ENCODE assay signal across 10 mouse cellular contexts in the genomic region with DNA sequence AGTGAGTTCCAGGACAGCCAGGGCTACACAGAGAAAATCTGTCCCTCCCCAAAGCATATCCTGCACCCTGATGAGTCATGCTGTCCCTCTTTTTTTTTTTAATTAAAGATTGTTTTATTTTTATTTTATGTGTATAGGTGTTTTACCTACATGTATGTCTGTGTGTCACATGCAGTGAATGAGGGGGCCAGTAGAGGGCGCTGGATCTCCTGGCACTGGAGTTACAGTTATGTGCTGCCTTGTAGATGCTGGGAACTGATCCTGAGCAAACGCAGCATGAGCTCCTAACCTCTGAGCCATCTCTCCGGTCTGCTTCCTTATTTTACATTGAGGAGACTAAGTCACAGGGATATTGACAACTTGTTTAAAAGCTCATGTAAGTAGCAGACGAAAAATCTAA. TPM values are rescaled to one million over a fixed set of nuclear protein-coding genes. Genes with fewer than 3 reads are reported as not detected.
DNase-seq lines count a peak whose midpoint lies in the region; ATAC-seq and TF ChIP-seq lines count a peak whose summit lies in the region.
"Had no signal": no experiment of that assay in that cellular context is flagged by ENCODE, and none has a peak within 500 bp of the region (broad histone marks: within the 10 kb centered on the region; RNA-seq: fewer than 3 reads in every experiment).

No protein-coding gene starts in this region.

- H3K4me2 ChIP-seq in kidney, postnatal 0 days (ENCODE audit: low read length) = no peak overlapping the region
- H3K4me2 ChIP-seq in forebrain, embryonic 14.5 days (ENCODE audit: low read length) = no peak overlapping the region

- H3K4me1 ChIP-seq in kidney, postnatal 0 days (replicated peaks; ENCODE audit: insufficient read depth, low read length) = peaks cover 22% of the 10 kb centered on the region
- H3K4me1 ChIP-seq in cortical plate, adult 2 months (ENCODE audit: control insufficient read depth, insufficient read depth, low read length) = no peaks in the 10 kb centered on the region
- H3K4me1 ChIP-seq in forebrain, embryonic 14.5 days (ENCODE audit: control insufficient read depth, insufficient read depth, low read length) = peaks cover 4% of the 10 kb centered on the region

- no peak overlapping the region for H3K27ac ChIP-seq in kidney, postnatal 0 days
- H3K27ac ChIP-seq in cortical plate, adult 2 months (ENCODE audit: insufficient read depth, low read length) = no peak overlapping the region
- H3K27ac ChIP-seq in forebrain, embryonic 14.5 days (ENCODE audit: low read depth, low read length) = no peak overlapping the region
- H3K27ac ChIP-seq: macrophage had no signal

- no peak for TF ChIP-seq POLR2A in cortical plate, adult 2 months (IDR thresholded peaks at IDR 0.05; ENCODE audit: extremely low read depth, insufficient read depth, low read length)

- H3K36me3 ChIP-seq in kidney, postnatal 0 days (ENCODE audit: insufficient read depth, low read length) = no peaks in the 10 kb centered on the region
- H3K36me3 ChIP-seq in forebrain, embryonic 14.5 days (ENCODE audit: control insufficient read depth, insufficient read depth, low read length) = no peaks in the 10 kb centered on the region

- ATAC-seq in CD4-positive, CD25-positive, alpha-beta regulatory T cell, adult 4 months = no peak
- ATAC-seq in kidney, postnatal 0 days (replicated peaks; ENCODE audit: low FRiP score, low read depth) = no peak
- ATAC-seq in megakaryocyte progenitor cell, adult 5-6 weeks (replicated peaks; ENCODE audit: poor library complexity) = no peak
- ATAC-seq in forebrain, embryonic 14.5 days = no peak

- H3K27me3 ChIP-seq in kidney, postnatal 0 days (ENCODE audit: insufficient read depth, low read length) = no peaks in the 10 kb centered on the region
- H3K27me3 ChIP-seq in forebrain, embryonic 14.5 days (replicated peaks; ENCODE audit: control insufficient read depth, insufficient read depth, low read length) = 0 out of 2 replicates have a peak, but pooled peaks cover 7% of the 10 kb centered on the region

- 72% methylated on average over 4 of the region's 4 CpGs for WGBS in kidney, postnatal 0 days
- 65% methylated on average over 4 of the region's 4 CpGs for WGBS in forebrain, embryonic 14.5 days

- no peak overlapping the region for H3K4me3 ChIP-seq in kidney, postnatal 0 days (replicated peaks; ENCODE audit: low read depth, low read length)
- H3K4me3 ChIP-seq in cortical plate, adult 2 months (ENCODE audit: insufficient read depth, low read length) = no peak overlapping the region
- H3K4me3 ChIP-seq in forebrain, embryonic 14.5 days (ENCODE audit: low read depth, low read length) = no peak overlapping the region

- peak; percentile 77 for DNase-seq in CD4-positive, CD25-positive, alpha-beta regulatory T cell, adult 2 months (ENCODE audit: low read depth, low spot score)
- no peak for DNase-seq in kidney, postnatal 0 days (ENCODE audit: low spot score)
- no peak for DNase-seq in kidney, adult 11 months
- peak; percentile 71 to 86 for DNase-seq in spleen, postnatal 4 days (ENCODE audit: low spot score in 2 of 2)
- no peak for DNase-seq in forebrain, embryonic 14.5 days (ENCODE audit: low spot score)

- no peaks in the 10 kb centered on the region for H3K9me3 ChIP-seq in kidney, postnatal 0 days (replicated peaks; ENCODE audit: low read length)
- H3K9me3 ChIP-seq in forebrain, embryonic 14.5 days (replicated peaks; ENCODE audit: control insufficient read depth, low read length) = no peaks in the 10 kb centered on the region

- H3K9ac ChIP-seq in kidney, postnatal 0 days (ENCODE audit: low read depth, low read length) = no peak overlapping the region
- no peak overlapping the region for H3K9ac ChIP-seq in forebrain, embryonic 14.5 days (ENCODE audit: low read length)

- TF ChIP-seq CTCF in kidney, postnatal 0 days (IDR thresholded peaks at IDR 0.05; ENCODE audit: low read depth) = peak; percentile 58
- TF ChIP-seq CTCF in cortical plate, adult 2 months (IDR thresholded peaks at IDR 0.05; ENCODE audit: extremely low read depth, insufficient read depth, low read length) = 0 out of 2 replicates have a peak, but pooled peaks have one; percentile 6

RNA-seq across cellular contexts. Expression of a gene that starts 1.9 kb away (rescaled TPM):
- 1 to 10 TPM in 1 of 2 experiments, not detected in 1; 1.1 TPM for polyA plus RNA-seq in CD4-positive, CD25-positive, alpha-beta regulatory T cell, adult 4 months (2017; shearing (Covaris generic))
- polyA plus RNA-seq in kidney, postnatal 0 days (2015; fragmentation: Nextera tagmentation; extraction: Ambion mirVana) = 7.7 and 7.8 TPM in 2 replicates
- 1.5 and 1.7 TPM in 2 replicates for polyA plus RNA-seq in cortical plate, adult 2 months (2012; rRNA removed)
- total RNA-seq in megakaryocyte progenitor cell, adult 5-6 weeks (2015) = 1.1 and 2.3 TPM in 2 replicates
- total RNA-seq in megakaryocyte progenitor cell, adult 5-6 weeks (2017) = 0.88 and 1.9 TPM in 2 replicates
- polyA plus RNA-seq in forebrain, embryonic 14.5 days (2014; fragmentation: Nextera tagmentation; extraction: Ambion mirVana) = 1.1 and 1.2 TPM in 2 replicates

RNA-seq across cellular contexts. Expression of a gene that starts 5.2 kb away (rescaled TPM):
- not detected for polyA plus RNA-seq in CD4-positive, CD25-positive, alpha-beta regulatory T cell, adult 4 months (2017; shearing (Covaris generic))
- polyA plus RNA-seq in kidney, postnatal 0 days (2015; fragmentation: Nextera tagmentation; extraction: Ambion mirVana) = not detected in 2 replicates
- polyA plus RNA-seq in cortical plate, adult 2 months (2012; rRNA removed) = not detected in 2 replicates
- total RNA-seq in megakaryocyte progenitor cell, adult 5-6 weeks (2015) = not detected in 2 replicates
- not detected in 2 replicates for total RNA-seq in megakaryocyte progenitor cell, adult 5-6 weeks (2017)
- not detected in 2 replicates for polyA plus RNA-seq in forebrain, embryonic 14.5 days (2014; fragmentation: Nextera tagmentation; extraction: Ambion mirVana)
- total RNA-seq: hematopoietic stem cell, adult 5-6 weeks had no signal
- polyA plus RNA-seq: macrophage had no signal

RNA-seq across cellular contexts. Expression of a gene that starts 12.3 kb away (rescaled TPM):
- polyA plus RNA-seq in CD4-positive, CD25-positive, alpha-beta regulatory T cell, adult 4 months (2017; shearing (Covaris generic)) = 100 to 1,000 TPM; 256 to 383 TPM
- polyA plus RNA-seq in kidney, postnatal 0 days (2015; fragmentation: Nextera tagmentation; extraction: Ambion mirVana) = 0.33 and 0.48 TPM in 2 replicates
- 0.13 and 0.26 TPM in 2 replicates for polyA plus RNA-seq in cortical plate, adult 2 months (2012; rRNA removed)
- 23.6 and 24.7 TPM in 2 replicates for total RNA-seq in megakaryocyte progenitor cell, adult 5-6 weeks (2015)
- 59.2 and 67.5 TPM in 2 replicates for total RNA-seq in megakaryocyte progenitor cell, adult 5-6 weeks (2017)
- polyA plus RNA-seq in forebrain, embryonic 14.5 days (2014; fragmentation: Nextera tagmentation; extraction: Ambion mirVana) = 0.10 and 0.17 TPM in 2 replicates

RNA-seq across cellular contexts. Expression of a gene that starts 17.7 kb away (rescaled TPM):
- 1 to 10 TPM; 1.6 to 2.0 TPM for polyA plus RNA-seq in CD4-positive, CD25-positive, alpha-beta regulatory T cell, adult 4 months (2017; shearing (Covaris generic))
- polyA plus RNA-seq in kidney, postnatal 0 days (2015; fragmentation: Nextera tagmentation; extraction: Ambion mirVana) = 12.5 and 13.0 TPM in 2 replicates
- 0.19 and 0.38 TPM in 2 replicates for polyA plus RNA-seq in cortical plate, adult 2 months (2012; rRNA removed)
- total RNA-seq in megakaryocyte progenitor cell, adult 5-6 weeks (2015) = 1.9 and 3.0 TPM in 2 replicates
- 1.7 and 6.6 TPM in 2 replicates for total RNA-seq in megakaryocyte progenitor cell, adult 5-6 weeks (2017)
- polyA plus RNA-seq in forebrain, embryonic 14.5 days (2014; fragmentation: Nextera tagmentation; extraction: Ambion mirVana) = 15.0 and 18.6 TPM in 2 replicates
- polyA plus RNA-seq: macrophage had no signal

RNA-seq across cellular contexts. Expression of a gene that starts 17.8 kb away (rescaled TPM):
- 1 to 10 TPM; 8.3 to 9.1 TPM for polyA plus RNA-seq in CD4-positive, CD25-positive, alpha-beta regulatory T cell, adult 4 months (2017; shearing (Covaris generic))
- polyA plus RNA-seq in kidney, postnatal 0 days (2015; fragmentation: Nextera tagmentation; extraction: Ambion mirVana) = 9.7 and 12.7 TPM in 2 replicates
- 98.3 and 107 TPM in 2 replicates for polyA plus RNA-seq in cortical plate, adult 2 months (2012; rRNA removed)
- total RNA-seq in megakaryocyte progenitor cell, adult 5-6 weeks (2015) = 9.5 and 11.0 TPM in 2 replicates
- 20.2 and 21.6 TPM in 2 replicates for total RNA-seq in megakaryocyte progenitor cell, adult 5-6 weeks (2017)
- polyA plus RNA-seq in forebrain, embryonic 14.5 days (2014; fragmentation: Nextera tagmentation; extraction: Ambion mirVana) = 16.7 and 23.8 TPM in 2 replicates

Comparison
In these comparisons a context has a peak if more than half of its experiments do, and no peak if none do; other contexts are left out.
1. DNase-seq: peak in CD4-positive, CD25-positive, alpha-beta regulatory T cell, adult 2 months (single experiment) and spleen, postnatal 4 days (2 of 2); none in kidney, postnatal 0 days (single experiment), kidney, adult 11 months (single experiment) and forebrain, embryonic 14.5 days (single experiment).
2. RNA of a gene that starts 12.3 kb away (polyA plus RNA-seq): 256 to 383 TPM in CD4-positive, CD25-positive, alpha-beta regulatory T cell, adult 4 months; 0.33 to 0.48 TPM in kidney, postnatal 0 days, 0.13 to 0.26 TPM in cortical plate, adult 2 months and 0.10 to 0.17 TPM in forebrain, embryonic 14.5 days; every median in the first group is over 100 times any median in the second.